26 mouse cellular contexts compared by ENCODE assay signal in the genomic region with DNA sequence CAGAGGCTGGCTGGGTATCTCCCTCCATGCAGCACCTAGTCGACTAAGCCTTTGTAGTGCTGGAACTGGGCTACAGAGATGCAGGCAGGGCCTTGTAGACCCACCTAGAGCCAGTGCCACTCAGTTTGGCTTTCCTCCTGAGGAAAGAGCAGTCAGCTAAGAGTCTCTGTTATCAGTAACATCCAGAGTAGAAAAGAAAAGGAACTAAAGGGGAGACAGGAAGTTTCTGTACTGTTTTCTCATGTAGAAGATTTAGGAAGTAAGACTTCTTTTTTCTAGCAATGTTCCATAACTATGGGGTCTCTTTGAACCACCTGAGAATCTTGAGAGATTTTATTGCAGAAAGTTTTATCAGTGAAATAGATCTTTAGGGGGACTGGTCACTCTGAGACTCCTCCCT. TPM values are rescaled to one million over a fixed set of nuclear protein-coding genes. Genes with fewer than 3 reads are reported as not detected.
DNase-seq lines count a peak whose midpoint lies in the region; ATAC-seq and TF ChIP-seq lines count a peak whose summit lies in the region.
"Had no signal": no experiment of that assay in that cellular context is flagged by ENCODE, and none has a peak within 500 bp of the region (broad histone marks: within the 10 kb centered on the region; RNA-seq: fewer than 3 reads in every experiment).

No protein-coding gene starts in this region.

- H3K36me3 ChIP-seq in MEL (ENCODE audit: control insufficient read depth in 1 of 2, insufficient read depth in 2 of 2, low read length in 2 of 2), result peaks cover 26 to 43% of the 10 kb centered on the region in 2 experiments
- H3K36me3 ChIP-seq in liver, embryonic 12.5 days, result peaks cover 99% of the 10 kb centered on the region
- H3K36me3 ChIP-seq in forebrain, embryonic 12.5 days (replicated peaks), result peaks cover 78% of the 10 kb centered on the region

- peak; percentile 82 for ATAC-seq in granulocyte monocyte progenitor cell, adult 5-6 weeks (replicated peaks; ENCODE audit: poor library complexity, severe bottlenecking)
- ATAC-seq in megakaryocyte-erythroid progenitor cell, adult 5-6 weeks (replicated peaks; ENCODE audit: low FRiP score, low TSS enrichment, poor library complexity, severe bottlenecking), result peak; percentile 40; the same call in 1 of the 2 replicates
- ATAC-seq in liver, embryonic 12.5 days, result no peak
- ATAC-seq in forebrain, embryonic 12.5 days (ENCODE audit: low FRiP score), result no peak
- ATAC-seq: activated CD4-positive, CD25-positive, alpha-beta regulatory T cell, adult 4 months; forebrain, embryonic 14.5 days; forebrain, postnatal 0 days; intestine, embryonic 16.5 days had no signal

- no peak for TF ChIP-seq CTCF in MEL (IDR thresholded peaks at IDR 0.05 in 2 of 3, conservative IDR thresholded peaks at IDR 0.05 in 1 of 3; ENCODE audit: control insufficient read depth in 1 of 3, insufficient read depth in 1 of 3, low read depth in 2 of 3, low read length in 3 of 3, poor library complexity in 1 of 3, severe bottlenecking in 1 of 3)

- H3K9me3 ChIP-seq in MEL (replicated peaks; ENCODE audit: insufficient read depth, low read length), result no peaks in the 10 kb centered on the region
- H3K9me3 ChIP-seq in liver, embryonic 12.5 days (replicated peaks), result no peaks in the 10 kb centered on the region
- H3K9me3 ChIP-seq in forebrain, embryonic 12.5 days, result no peaks in the 10 kb centered on the region
- H3K9me3 ChIP-seq: forebrain, embryonic 10.5 days; heart, embryonic 10.5 days; heart, embryonic 13.5 days; hindbrain, embryonic 12.5 days; hindbrain, embryonic 15.5 days had no signal

- peak overlapping the region; percentile 72 for H3K27ac ChIP-seq in MEL (ENCODE audit: control insufficient read depth, low read depth, low read length)
- no peak overlapping the region for H3K27ac ChIP-seq in liver, embryonic 12.5 days
- no peak overlapping the region for H3K27ac ChIP-seq in forebrain, embryonic 12.5 days
- H3K27ac ChIP-seq: forebrain, embryonic 10.5 days; gastrocnemius, adult 2 months; heart, adult 2 months; heart, embryonic 10.5 days; heart, embryonic 13.5 days; hindbrain, embryonic 12.5 days; hindbrain, embryonic 15.5 days had no signal

- DNase-seq in MEL (ENCODE audit: low read depth, low spot score), result peak; percentile 85
- no peak for DNase-seq in thymus, postnatal 14 days
- DNase-seq: adrenal gland, adult 8-10 months; adrenal gland, postnatal 25 days; cerebellum, adult 11-12 months; cerebellum, adult 8-10 months; cerebellum, postnatal 10 days; cerebellum, postnatal 36 days; forebrain, postnatal 0 days; gastrocnemius, adult 2 months; gastrocnemius, postnatal 25 days; heart, adult 2 months; heart, postnatal 14 days; heart, postnatal 4 days had no signal

- no peak for TF ChIP-seq RAD21 in MEL (IDR thresholded peaks at IDR 0.05; ENCODE audit: low read depth, low read length)

- no peaks in the 10 kb centered on the region for H3K27me3 ChIP-seq in MEL (ENCODE audit: control insufficient read depth in 1 of 2, insufficient read depth in 2 of 2, low read length in 2 of 2)
- no peaks in the 10 kb centered on the region for H3K27me3 ChIP-seq in liver, embryonic 12.5 days (replicated peaks)
- H3K27me3 ChIP-seq in forebrain, embryonic 12.5 days, result no peaks in the 10 kb centered on the region
- H3K27me3 ChIP-seq: heart, embryonic 13.5 days; hindbrain, embryonic 12.5 days; hindbrain, embryonic 15.5 days had no signal

- peaks cover 7 to 19% of the 10 kb centered on the region in 2 experiments for H3K4me1 ChIP-seq in MEL (ENCODE audit: control insufficient read depth in 1 of 2, insufficient read depth in 2 of 2, low read length in 2 of 2)
- H3K4me1 ChIP-seq in liver, embryonic 12.5 days, result peaks cover 5% of the 10 kb centered on the region; the same call in 1 of the 2 replicates
- H3K4me1 ChIP-seq in forebrain, embryonic 12.5 days, result peaks cover under 1% of the 10 kb centered on the region; the same call in 1 of the 2 replicates
- H3K4me1 ChIP-seq: heart, embryonic 10.5 days; heart, embryonic 13.5 days; hindbrain, embryonic 12.5 days; hindbrain, embryonic 15.5 days had no signal

- peaks cover 2% of the 10 kb centered on the region; the same call in 1 of the 2 replicates for H3K79me2 ChIP-seq in MEL (ENCODE audit: control insufficient read depth, insufficient read depth, low read length, poor library complexity)

- H3K9ac ChIP-seq in MEL (ENCODE audit: control insufficient read depth, low read depth, low read length, poor library complexity, severe bottlenecking), result peak overlapping the region; percentile 25; the same call in 1 of the 2 replicates
- H3K9ac ChIP-seq in liver, embryonic 12.5 days, result no peak overlapping the region
- H3K9ac ChIP-seq in forebrain, embryonic 12.5 days, result no peak overlapping the region
- H3K9ac ChIP-seq: forebrain, postnatal 0 days; heart, embryonic 13.5 days; hindbrain, embryonic 12.5 days; hindbrain, embryonic 15.5 days had no signal

- no peak overlapping the region for H3K4me2 ChIP-seq in liver, embryonic 12.5 days
- no peak overlapping the region for H3K4me2 ChIP-seq in forebrain, embryonic 12.5 days
- H3K4me2 ChIP-seq: heart, embryonic 13.5 days; hindbrain, embryonic 12.5 days; hindbrain, embryonic 15.5 days had no signal

- TF ChIP-seq EP300 in MEL (IDR thresholded peaks at IDR 0.05; ENCODE audit: low read depth in 1 of 2, low read length in 2 of 2), result peak; percentile 84 to 94

- H3K4me3 ChIP-seq in MEL (ENCODE audit: control insufficient read depth in 1 of 2, insufficient read depth in 1 of 2, low read depth in 2 of 2, low read length in 2 of 2), result no peak overlapping the region
- no peak overlapping the region for H3K4me3 ChIP-seq in liver, embryonic 12.5 days
- H3K4me3 ChIP-seq in forebrain, embryonic 12.5 days (replicated peaks), result no peak overlapping the region
- H3K4me3 ChIP-seq: forebrain, embryonic 10.5 days; gastrocnemius, adult 2 months; heart, adult 2 months; heart, embryonic 10.5 days; heart, embryonic 13.5 days; hindbrain, embryonic 12.5 days; hindbrain, embryonic 15.5 days had no signal

- TF ChIP-seq POLR2A in MEL (IDR thresholded peaks at IDR 0.05; ENCODE audit: control insufficient read depth in 1 of 2, insufficient read depth in 1 of 2, low read depth in 1 of 2, low read length in 2 of 2, poor library complexity in 1 of 2), result no peak

- 16% methylated on average over 1 of the region's 1 CpGs for WGBS in liver, embryonic 12.5 days (ENCODE audit: insufficient replicate concordance)
- 74% methylated on average over 1 of the region's 1 CpGs for WGBS in forebrain, embryonic 12.5 days

TF ChIP-seq in MEL, 35 proteins besides CTCF, POLR2A, EP300 and RAD21:
- TF ChIP-seq GATA1 (IDR thresholded peaks at IDR 0.05; ENCODE audit: low read depth, low read length) (peak; percentile 92), ZC3H11A (IDR thresholded peaks at IDR 0.05; ENCODE audit: low read depth, low read length) (no peak), MXI1 (IDR thresholded peaks at IDR 0.05; ENCODE audit: low read depth, low read length) (0 out of 2 replicates have a peak, but pooled peaks have one; percentile 34), ELF1 (IDR thresholded peaks at IDR 0.05; ENCODE audit: low read depth, low read length) (peak; percentile 46), GABPA (IDR thresholded peaks at IDR 0.05; ENCODE audit: low read depth, low read length) (no peak), TAL1 (IDR thresholded peaks at IDR 0.05; ENCODE audit: low read length) (peak; percentile 78), ZMIZ1 (IDR thresholded peaks at IDR 0.05; ENCODE audit: low read depth, low read length) (no peak), RCOR1 (IDR thresholded peaks at IDR 0.05; ENCODE audit: low read depth, low read length) (peak; percentile 81), ZNF384 (IDR thresholded peaks at IDR 0.05; ENCODE audit: low read depth, low read length) (peak; percentile 56), MAFK (IDR thresholded peaks at IDR 0.05; ENCODE audit: borderline replicate concordance, low read depth, low read length) (no peak), ETS1 (IDR thresholded peaks at IDR 0.05; ENCODE audit: low read depth, low read length) (peak; percentile 51; the same call in 1 of the 2 replicates), TBP (IDR thresholded peaks at IDR 0.05; ENCODE audit: low read depth, low read length) (0 out of 2 replicates have a peak, but pooled peaks have one; percentile 32), TCF12 (IDR thresholded peaks at IDR 0.05; ENCODE audit: low read depth, low read length) (peak; percentile 86), SMC3 (IDR thresholded peaks at IDR 0.05; ENCODE audit: low read depth, low read length) (peak; percentile 9; the same call in 1 of the 2 replicates), SIN3A (IDR thresholded peaks at IDR 0.05; ENCODE audit: low read length) (peak; percentile 56; the same call in 1 of the 2 replicates)

RNA-seq across cellular contexts. Expression of gene Clybl, which starts 36.1 kb away (rescaled TPM):
- total RNA-seq in MEL (2012; rRNA removed), result 13.4 and 14.4 TPM in 2 replicates
- polyA plus RNA-seq in MEL (2012; ENCODE audit: insufficient read depth in 1 of 2, insufficient read length in 2 of 2, low read depth in 1 of 2, low replicate concordance in 2 of 2, missing spikeins in 1 of 2), result 10 to 100 TPM in 1 of 2 experiments, not detected in 1; 36.6 TPM
- total RNA-seq in granulocyte monocyte progenitor cell, adult 5-6 weeks (2014; fragmentation: Nextera tagmentation), result 20.6 and 24.2 TPM in 2 replicates
- total RNA-seq in granulocyte monocyte progenitor cell, adult 5-6 weeks (2017), result 5.0 and 9.7 TPM in 2 replicates
- 56.6 and 71.1 TPM in 2 replicates for total RNA-seq in megakaryocyte-erythroid progenitor cell, adult 5-6 weeks (2014; fragmentation: Nextera tagmentation)
- 27.4 and 47.9 TPM in 2 replicates for total RNA-seq in megakaryocyte-erythroid progenitor cell, adult 5-6 weeks (2017)
- 29.3 and 30.0 TPM in 2 replicates for polyA plus RNA-seq in liver, embryonic 12.5 days (2016; fragmentation: Nextera tagmentation; extraction: Ambion mirVana)
- polyA plus RNA-seq in forebrain, embryonic 12.5 days (2016; fragmentation: Nextera tagmentation; extraction: Ambion mirVana), result 22.8 and 24.7 TPM in 2 replicates

RNA-seq across cellular contexts. Expression of gene Tm9sf2, which starts 38.5 kb away (rescaled TPM):
- 55.8 and 59.6 TPM in 2 replicates for total RNA-seq in MEL (2012; rRNA removed)
- 10 to 100 TPM in 1 of 2 experiments, not detected in 1; 62.7 TPM for polyA plus RNA-seq in MEL (2012; ENCODE audit: insufficient read depth in 1 of 2, insufficient read length in 2 of 2, low read depth in 1 of 2, low replicate concordance in 2 of 2, missing spikeins in 1 of 2)
- total RNA-seq in granulocyte monocyte progenitor cell, adult 5-6 weeks (2014; fragmentation: Nextera tagmentation), result 62.7 and 67.8 TPM in 2 replicates
- total RNA-seq in granulocyte monocyte progenitor cell, adult 5-6 weeks (2017), result 108 and 113 TPM in 2 replicates
- 41.4 and 48.2 TPM in 2 replicates for total RNA-seq in megakaryocyte-erythroid progenitor cell, adult 5-6 weeks (2014; fragmentation: Nextera tagmentation)
- total RNA-seq in megakaryocyte-erythroid progenitor cell, adult 5-6 weeks (2017), result 81.3 and 82.5 TPM in 2 replicates
- 91.1 and 92.6 TPM in 2 replicates for polyA plus RNA-seq in liver, embryonic 12.5 days (2016; fragmentation: Nextera tagmentation; extraction: Ambion mirVana)
- polyA plus RNA-seq in forebrain, embryonic 12.5 days (2016; fragmentation: Nextera tagmentation; extraction: Ambion mirVana), result 118 and 120 TPM in 2 replicates

Comparison
In these comparisons a context has a peak if more than half of its experiments do, and no peak if none do; other contexts are left out.
1. ATAC-seq: peak in granulocyte monocyte progenitor cell, adult 5-6 weeks (single experiment) and megakaryocyte-erythroid progenitor cell, adult 5-6 weeks (single experiment); none in liver, embryonic 12.5 days (single experiment) and forebrain, embryonic 12.5 days (single experiment).